Mouse (Mus musculus) kidney, embryonic 16.5 days (tissue): ENCODE measurements around the gene Sema3b. TPM values are rescaled to one million over a fixed set of nuclear protein-coding genes. Genes with fewer than 3 reads are reported as not detected.
A peak's percentile ranks its signal among the peaks of the same experiment; 100 is the strongest.

Source experiments
- ATAC-seq: fragments of 200-750 bp; cut with Nextera tagmentation; 2 replicates; pipeline ENCODE4 v1.8.0; 2017; ENCODE audit warnings: moderate TSS enrichment; ENCODE audit not compliant: low FRiP score, low TSS enrichment
- H3K27ac ChIP-seq: fragments of 300-500 bp; sonication (generic); 2 replicates; pipeline ENCODE4 v1.5.1; 2014; ENCODE audit warnings: low read length
- H3K27me3 ChIP-seq: fragments of 300-500 bp; sonication (generic); 2 replicates; pipeline ENCODE4 v1.6.1; 2014; ENCODE audit warnings: low read length, control low read depth, mixed read lengths; ENCODE audit not compliant: insufficient read depth
- H3K36me3 ChIP-seq: fragments of 300-500 bp; sonication (generic); 2 replicates; pipeline ENCODE4 v1.6.1; 2014; ENCODE audit warnings: low read length, control low read depth, mixed read lengths; ENCODE audit not compliant: insufficient read depth
- H3K4me1 ChIP-seq: fragments of 300-500 bp; sonication (generic); 2 replicates; pipeline ENCODE4 v1.6.1; 2014; ENCODE audit warnings: low read length, control low read depth, mixed read lengths; ENCODE audit not compliant: insufficient read depth
- H3K4me2 ChIP-seq: fragments of 300-500 bp; sonication (generic); replicated peaks from 2 replicates; pipeline ENCODE4 v1.6.1; 2014; ENCODE audit warnings: low read depth, low read length
- H3K4me3 ChIP-seq: fragments of 300-500 bp; sonication (generic); 2 replicates; pipeline ENCODE4 v1.5.1; 2014; ENCODE audit warnings: mild to moderate bottlenecking, low read length
- H3K9ac ChIP-seq: fragments of 300-500 bp; sonication (generic); replicated peaks from 2 replicates; pipeline ENCODE4 v1.6.1; 2014; ENCODE audit warnings: low read length
- H3K9me3 ChIP-seq: fragments of 300-500 bp; sonication (generic); 2 replicates; pipeline ENCODE4 v1.6.1; 2016; ENCODE audit warnings: low read length, control low read depth
- WGBS: fragments of 180-500 bp; shearing (Covaris S2); extraction: QIAGEN DNeasy Blood & Tissue Kit; methylation state at CpG from one replicate; pipeline ENCODE4 v1.1.7; 2014; 5-methylcytosine and 5-hydroxymethylcytosine counted together
- polyA plus RNA-seq: library from polyadenylated mRNA; unstranded; fragments of >200 nt; fragmentation: Nextera tagmentation; extraction: Ambion mirVana; gene quantifications from 2 replicates; pipeline ENCODE4 v1.2.1, GENCODE M21; 2015

Sema3b gene
- polyA plus RNA-seq, 1 experiment from 2014 or later, result 31.3 TPM

DNA sequence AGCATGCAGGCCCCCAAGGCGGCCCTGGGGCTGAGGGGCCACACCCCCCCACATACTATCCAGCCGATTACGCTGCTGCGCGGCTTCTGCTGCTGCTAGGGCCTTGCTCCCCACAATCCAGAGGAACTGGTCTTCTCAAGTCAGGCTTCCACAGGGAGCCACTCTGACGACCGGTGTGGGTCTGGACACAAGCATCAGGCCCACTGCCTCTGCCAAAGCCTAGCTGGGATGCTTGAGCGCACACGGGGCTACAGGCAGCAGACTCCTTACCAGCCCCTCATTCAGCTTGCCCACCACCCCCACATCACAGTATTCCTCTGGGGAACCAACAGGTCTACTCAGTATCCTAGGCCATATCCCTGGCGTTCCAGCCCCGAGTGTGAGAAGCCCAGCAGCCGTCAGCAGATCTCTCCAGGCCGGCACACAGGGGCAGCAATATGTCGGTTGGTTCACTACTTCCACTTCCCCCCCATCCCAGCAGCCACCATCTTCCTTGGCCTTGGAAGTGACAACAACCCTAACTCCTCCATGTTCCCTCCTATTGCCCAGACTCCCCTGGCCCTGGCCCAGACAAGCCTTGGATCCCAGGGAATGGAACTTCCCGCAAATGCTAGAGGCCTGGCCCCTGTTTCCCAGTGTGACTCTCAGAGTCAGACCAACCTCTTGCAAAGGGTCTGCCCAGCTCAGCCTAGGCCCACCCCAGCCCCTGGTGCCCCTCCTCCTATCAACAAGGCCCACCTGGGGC lies 24.8 kb upstream of the Sema3b start:
- ATAC-seq, result 0 out of 2 replicates have a peak, but pooled peaks have one; percentile 0
- H3K4me2 ChIP-seq, result peak overlapping the region; percentile 98
- H3K27ac ChIP-seq, result peak overlapping the region; percentile 94
- H3K27me3 ChIP-seq, result no peaks in the 10 kb centered on the region
- H3K9me3 ChIP-seq, result no peaks in the 10 kb centered on the region
- 0 out of 2 replicates have a peak, but pooled peaks cover 3% of the 10 kb centered on the region for H3K36me3 ChIP-seq
- 0% methylated on average over 15 of the region's 15 CpGs for WGBS
- H3K9ac ChIP-seq, result peak overlapping the region; percentile 94
- peak overlapping the region; percentile 94 for H3K4me3 ChIP-seq
- peaks cover 59% of the 10 kb centered on the region for H3K4me1 ChIP-seq

DNA sequence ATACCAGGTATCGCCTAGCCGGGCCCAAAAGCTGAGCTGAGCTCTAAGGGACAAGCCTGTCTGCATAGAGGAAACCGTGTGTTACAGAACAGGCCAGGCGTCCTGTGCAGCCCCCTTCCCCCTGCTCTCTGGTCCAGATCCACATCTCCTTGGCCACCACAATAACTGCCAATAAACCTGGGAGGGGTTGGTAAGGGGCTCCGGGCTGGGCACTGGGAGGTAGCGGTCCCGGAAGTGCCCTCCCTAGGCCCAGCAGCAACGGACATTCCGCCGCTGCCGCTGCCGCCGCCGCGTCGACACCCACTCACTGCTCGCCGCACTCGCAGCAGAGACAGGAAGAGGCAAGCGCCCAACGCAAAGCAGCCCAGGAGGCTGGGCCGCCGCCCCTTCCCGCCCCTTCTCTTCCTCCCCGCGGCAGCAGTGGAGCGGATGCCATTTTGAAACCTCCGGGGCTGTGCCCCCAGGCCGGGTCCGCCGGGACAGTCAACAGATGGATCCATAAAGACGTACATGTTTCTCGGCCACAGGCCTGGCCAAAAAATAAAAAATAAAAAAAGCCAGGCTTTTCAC lies 24.1 kb upstream of the Sema3b start:
- peak; percentile 40; the same call in 1 of the 2 replicates for ATAC-seq
- peak overlapping the region; percentile 94 for H3K27ac ChIP-seq
- H3K4me1 ChIP-seq, result peaks cover 66% of the 10 kb centered on the region
- under 1% methylated on average over 33 of the region's 33 CpGs for WGBS
- peak overlapping the region; percentile 94 for H3K4me3 ChIP-seq
- H3K9ac ChIP-seq, result peak overlapping the region; percentile 94
- no peaks in the 10 kb centered on the region for H3K9me3 ChIP-seq
- H3K27me3 ChIP-seq, result no peaks in the 10 kb centered on the region
- H3K4me2 ChIP-seq, result peak overlapping the region; percentile 98
- H3K36me3 ChIP-seq, result 0 out of 2 replicates have a peak, but pooled peaks cover 3% of the 10 kb centered on the region

DNA sequence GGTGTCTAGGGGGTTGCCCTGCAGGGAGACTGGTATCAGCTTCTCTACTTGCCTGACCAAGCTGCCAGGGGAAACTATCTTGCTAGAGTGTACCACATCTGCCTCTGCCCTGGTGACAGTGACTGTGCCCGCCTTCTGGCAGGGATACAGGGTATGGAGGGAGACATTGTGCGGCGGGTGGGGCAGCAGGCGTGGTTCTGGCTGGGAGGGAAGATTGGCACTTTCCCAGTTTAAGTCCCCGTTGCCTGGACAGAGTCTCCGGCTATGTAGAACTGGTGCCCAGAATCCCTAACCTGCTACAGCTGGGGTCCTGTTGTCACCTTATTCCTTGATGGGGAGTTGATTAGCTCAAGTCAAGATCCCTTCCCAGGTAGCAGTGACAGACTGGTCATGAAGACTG lies 23.4 kb upstream of the Sema3b start:
- peak overlapping the region; percentile 98 for H3K4me2 ChIP-seq
- H3K27me3 ChIP-seq, result no peaks in the 10 kb centered on the region
- H3K27ac ChIP-seq, result peak overlapping the region; percentile 94
- peak overlapping the region; percentile 94 for H3K4me3 ChIP-seq
- H3K36me3 ChIP-seq, result 0 out of 2 replicates have a peak, but pooled peaks cover 7% of the 10 kb centered on the region
- ATAC-seq, result no peak
- H3K4me1 ChIP-seq, result peaks cover 72% of the 10 kb centered on the region
- H3K9ac ChIP-seq, result peak overlapping the region; percentile 94
- no peaks in the 10 kb centered on the region for H3K9me3 ChIP-seq
- 66% methylated on average over 6 of the region's 6 CpGs for WGBS

DNA sequence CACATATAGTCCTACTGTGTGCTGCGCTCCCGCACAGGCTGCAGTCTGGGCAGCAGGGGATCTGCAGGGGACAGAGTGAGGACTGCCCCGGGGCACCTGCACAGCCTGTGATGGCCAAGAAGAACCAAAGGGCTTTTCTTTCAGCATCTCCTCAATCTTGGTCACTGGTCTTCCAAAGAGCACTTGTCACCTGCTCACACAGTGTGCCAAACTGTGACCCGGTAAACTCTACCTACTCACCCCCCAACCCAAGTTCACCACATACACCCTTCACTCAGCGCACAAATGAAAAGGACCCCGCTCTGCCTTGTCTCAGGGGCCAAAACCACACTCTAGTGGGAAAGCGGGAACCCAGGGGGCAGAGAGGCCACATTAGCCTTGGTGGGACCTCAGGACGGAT lies 22.8 kb upstream of the Sema3b start:
- H3K9me3 ChIP-seq, result no peaks in the 10 kb centered on the region
- no peaks in the 10 kb centered on the region for H3K27me3 ChIP-seq
- H3K4me3 ChIP-seq, result peak overlapping the region; percentile 94
- WGBS, result 91% methylated on average over 8 of the region's 8 CpGs
- 0 out of 2 replicates have a peak, but pooled peaks cover 8% of the 10 kb centered on the region for H3K36me3 ChIP-seq
- peak overlapping the region; percentile 94 for H3K9ac ChIP-seq
- peaks cover 74% of the 10 kb centered on the region for H3K4me1 ChIP-seq
- ATAC-seq, result no peak
- H3K4me2 ChIP-seq, result peak overlapping the region; percentile 98
- H3K27ac ChIP-seq, result peak overlapping the region; percentile 94

DNA sequence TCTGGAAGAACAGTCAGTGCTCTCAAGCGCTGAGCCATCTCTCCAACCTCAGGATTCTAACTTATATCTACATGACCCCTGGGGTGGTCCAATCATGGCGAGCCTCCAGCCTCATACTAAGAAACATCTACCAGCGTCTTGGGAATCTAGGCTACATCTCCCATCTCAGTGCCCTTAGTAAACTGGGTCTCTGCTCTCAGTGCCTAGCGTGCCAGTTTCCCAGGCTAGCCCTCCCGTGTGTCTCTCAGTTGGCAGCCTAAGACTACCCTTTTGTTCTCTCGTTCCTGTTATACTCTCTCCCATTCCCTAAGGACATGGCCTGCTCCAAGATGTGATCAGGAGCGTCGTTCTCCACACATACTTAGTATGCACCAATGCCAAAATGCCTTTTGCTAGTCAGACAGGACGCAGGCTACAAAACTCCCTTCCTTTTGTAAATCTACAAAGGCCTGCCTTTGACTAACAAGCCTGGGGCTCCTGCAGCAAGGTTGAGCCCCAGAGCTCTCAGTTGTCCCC lies 22.3 kb upstream of the Sema3b start:
- H3K9me3 ChIP-seq, result no peaks in the 10 kb centered on the region
- peak overlapping the region; percentile 94 for H3K27ac ChIP-seq
- ATAC-seq, result no peak
- 70% methylated on average over 9 of the region's 9 CpGs for WGBS
- 0 out of 2 replicates have a peak overlapping the region, but pooled peaks have one; percentile 94 for H3K4me3 ChIP-seq
- H3K4me1 ChIP-seq, result peaks cover 79% of the 10 kb centered on the region
- 0 out of 2 replicates have a peak, but pooled peaks cover 8% of the 10 kb centered on the region for H3K36me3 ChIP-seq
- H3K27me3 ChIP-seq, result no peaks in the 10 kb centered on the region
- peak overlapping the region; percentile 94 for H3K9ac ChIP-seq
- H3K4me2 ChIP-seq, result peak overlapping the region; percentile 98; the same call in 1 of the 2 replicates

DNA sequence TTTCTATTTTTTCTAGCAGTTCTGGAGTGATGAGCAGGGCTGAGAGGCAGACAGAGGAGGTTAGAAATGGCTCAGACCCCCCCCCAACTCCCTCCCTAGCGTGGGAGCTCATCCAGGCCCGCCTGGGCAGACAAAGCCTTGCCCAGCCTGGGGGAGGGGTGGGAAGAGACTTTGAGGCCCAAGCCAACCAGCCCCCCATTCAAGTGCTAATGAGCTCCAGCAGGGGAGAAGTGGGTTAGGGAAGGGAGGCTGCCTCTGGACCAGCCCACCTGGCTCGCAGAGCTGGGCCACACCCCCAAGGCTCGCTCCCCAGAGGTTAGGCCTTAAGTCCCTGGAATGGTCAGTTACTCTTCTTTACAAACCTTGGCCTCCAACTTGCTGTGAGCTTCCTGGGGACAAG lies 21.5 kb upstream of the Sema3b start:
- Histone ChIP-seq H3K9ac (peak overlapping the region; percentile 55), H3K9me3 (no peaks in the 10 kb centered on the region), H3K27me3 (no peaks in the 10 kb centered on the region), H3K36me3 (0 out of 2 replicates have a peak, but pooled peaks cover 8% of the 10 kb centered on the region), H3K4me2 (peak overlapping the region; percentile 30), H3K27ac (peak overlapping the region; percentile 94), H3K4me1 (peaks cover 75% of the 10 kb centered on the region), H3K4me3 (no peak overlapping the region)
- no peak for ATAC-seq
- WGBS, result 8% methylated on average over 4 of the region's 4 CpGs

DNA sequence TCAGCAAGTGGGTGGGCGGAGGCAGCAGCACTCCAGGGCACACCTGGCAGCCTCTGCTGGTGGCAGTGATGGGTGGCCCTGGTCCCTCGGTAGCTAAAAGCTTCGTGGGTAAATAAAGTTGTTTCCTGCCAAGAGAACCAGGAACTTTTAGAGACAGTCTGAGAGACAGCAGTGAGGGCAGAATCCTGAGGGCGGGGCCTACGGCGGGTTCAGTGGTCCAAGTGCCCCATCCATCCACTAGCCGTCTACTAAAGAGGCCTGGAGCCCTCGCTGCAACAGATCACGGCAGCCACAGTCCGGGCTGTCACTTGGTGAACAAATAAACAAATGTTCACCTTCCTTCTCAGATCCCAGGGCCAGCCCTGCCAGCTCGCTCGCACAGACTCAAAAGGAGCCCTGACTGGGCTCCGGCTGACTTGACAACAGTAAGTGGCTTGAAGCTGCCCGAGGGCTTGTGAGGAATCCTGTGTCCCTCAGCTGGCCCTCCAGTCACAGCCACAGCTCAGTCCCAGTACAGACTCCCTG lies 20.9 kb upstream of the Sema3b start:
- no peak overlapping the region for H3K4me3 ChIP-seq
- H3K4me1 ChIP-seq, result peaks cover 75% of the 10 kb centered on the region
- H3K27me3 ChIP-seq, result no peaks in the 10 kb centered on the region
- no peak for ATAC-seq
- H3K4me2 ChIP-seq, result peak overlapping the region; percentile 30
- H3K27ac ChIP-seq, result peak overlapping the region; percentile 94
- peak overlapping the region; percentile 55 for H3K9ac ChIP-seq
- 21% methylated on average over 14 of the region's 14 CpGs for WGBS
- no peaks in the 10 kb centered on the region for H3K9me3 ChIP-seq
- H3K36me3 ChIP-seq, result 0 out of 2 replicates have a peak, but pooled peaks cover 8% of the 10 kb centered on the region

DNA sequence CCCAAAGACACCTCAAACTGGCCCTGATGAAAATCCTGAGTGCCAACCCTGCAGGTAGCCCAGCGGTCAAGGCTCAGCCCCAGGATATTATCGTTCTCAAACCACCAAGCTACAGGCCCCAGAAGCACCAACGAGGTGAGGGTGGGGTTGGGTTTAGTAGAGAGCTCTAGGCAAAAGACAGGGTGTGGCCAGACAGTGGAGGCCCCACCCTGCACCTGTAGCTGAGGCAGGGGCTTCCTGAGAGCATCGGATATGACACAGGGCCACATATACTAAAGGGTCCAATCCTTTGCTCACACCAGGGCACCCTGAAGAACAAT lies 20.3 kb upstream of the Sema3b start:
- Histone ChIP-seq H3K36me3 (0 out of 2 replicates have a peak, but pooled peaks cover 8% of the 10 kb centered on the region), H3K4me3 (peak overlapping the region; percentile 19), H3K27me3 (no peaks in the 10 kb centered on the region), H3K9me3 (no peaks in the 10 kb centered on the region), H3K9ac (peak overlapping the region; percentile 48), H3K4me2 (peak overlapping the region; percentile 30), H3K27ac (peak overlapping the region; percentile 94), H3K4me1 (peaks cover 80% of the 10 kb centered on the region)
- WGBS, result 24% methylated on average over 4 of the region's 4 CpGs
- no peak for ATAC-seq

DNA sequence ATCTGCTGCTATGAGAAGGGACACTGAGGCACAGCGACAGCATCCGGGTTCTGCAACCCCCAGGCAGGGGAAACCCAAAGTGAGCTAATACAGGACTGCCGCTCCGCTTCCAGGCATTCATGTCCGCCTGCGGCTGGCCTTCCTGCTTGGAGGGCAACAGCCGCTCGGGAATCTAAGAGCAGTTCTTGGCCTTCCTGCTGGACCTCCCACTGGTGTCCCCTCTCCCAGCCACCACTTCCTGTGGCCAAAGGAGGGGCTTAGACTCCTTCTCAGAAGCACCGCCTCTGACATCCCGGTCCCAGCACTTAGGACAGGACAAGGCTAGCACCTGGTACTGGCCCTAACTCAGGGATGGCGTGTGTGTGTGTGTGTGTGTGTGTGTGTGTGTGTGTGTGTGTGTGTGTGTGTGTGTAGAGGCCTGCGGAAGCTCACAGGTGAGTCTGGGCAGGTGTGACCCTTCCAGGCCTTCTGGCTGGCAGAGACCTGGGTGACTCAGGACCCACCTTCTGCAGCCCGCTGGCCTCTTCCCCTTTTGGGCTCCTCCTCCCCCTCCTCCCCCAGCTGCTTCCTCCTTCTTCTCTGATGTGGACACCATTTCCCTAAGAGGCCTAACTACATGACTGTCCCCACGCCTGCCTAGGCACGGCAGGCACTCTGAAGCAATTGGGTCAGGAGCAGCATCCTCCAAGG lies 19.8 kb upstream of the Sema3b start:
- H3K27ac ChIP-seq, result peak overlapping the region; percentile 94
- peak overlapping the region; percentile 61 for H3K9ac ChIP-seq
- 0 out of 2 replicates have a peak, but pooled peaks cover 11% of the 10 kb centered on the region for H3K36me3 ChIP-seq
- WGBS, result 37% methylated on average over 13 of the region's 15 CpGs
- peaks cover 82% of the 10 kb centered on the region for H3K4me1 ChIP-seq
- H3K27me3 ChIP-seq, result no peaks in the 10 kb centered on the region
- peak overlapping the region; percentile 19 for H3K4me3 ChIP-seq
- H3K4me2 ChIP-seq, result peak overlapping the region; percentile 30
- no peaks in the 10 kb centered on the region for H3K9me3 ChIP-seq
- peak; percentile 23 for ATAC-seq
